Mouse (Mus musculus) CH12.LX (cell line): ENCODE data around the gene Pfn1. TPM values are rescaled to one million over a fixed set of nuclear protein-coding genes. Genes with fewer than 3 reads are reported as not detected.

Experiments
- DNase-seq: peaks from one replicate; pipeline ENCODE4 v3.0.0-alpha.2; 2013; ENCODE audit errors: extremely low read depth
- H3K27ac ChIP-seq: 2 replicates; pipeline ENCODE4 v1.5.1; 2012; ENCODE audit warnings: low read depth, mild to moderate bottlenecking, control low read depth, moderate library complexity; ENCODE audit not compliant: insufficient read depth
- H3K27me3 ChIP-seq: replicated peaks from 2 replicates; pipeline ENCODE3; 2012; ENCODE audit warnings: inconsistent platforms
- H3K36me3 ChIP-seq, 2 experiments: replicated peaks in 1 of 2; 2 replicates each; pipeline versions ENCODE3 to v1.6.1; 2012; ENCODE audit warnings: inconsistent platforms in 1 of 2, low read length in 1 of 2, mild to moderate bottlenecking in 1 of 2, mixed read lengths in 1 of 2, moderate library complexity in 1 of 2; ENCODE audit not compliant: control insufficient read depth in 1 of 2, insufficient read depth in 1 of 2
- H3K4me1 ChIP-seq, 2 experiments: 2 replicates each; pipeline ENCODE4 v1.6.1; 2012; ENCODE audit warnings: inconsistent platforms in 1 of 2, moderate library complexity in 1 of 2; ENCODE audit not compliant: insufficient read depth in 2 of 2, control insufficient read depth in 1 of 2
- H3K4me2 ChIP-seq: 2 replicates; pipeline ENCODE4 v1.6.1; 2012; ENCODE audit warnings: low read depth, mild to moderate bottlenecking, control low read depth; ENCODE audit not compliant: poor library complexity, insufficient read depth, severe bottlenecking
- H3K4me3 ChIP-seq, 3 experiments: fragments of 150-350 bp in 1 of 3; sonication (generic) in 1 of 3; replicated peaks in 1 of 3; 2 replicates each; pipeline versions ENCODE3 to v1.5.1; 2011 to 2012; ENCODE audit warnings: low read depth in 2 of 3, low read length in 2 of 3, mild to moderate bottlenecking in 2 of 3, moderate library complexity in 2 of 3, control low read depth in 1 of 3, improper control_type of control experiment in 1 of 3, inconsistent platforms in 1 of 3, mixed read lengths in 1 of 3; ENCODE audit not compliant: poor library complexity in 1 of 3
- H3K79me2 ChIP-seq: replicated peaks from 2 replicates; pipeline ENCODE4 v1.6.1; 2012; ENCODE audit warnings: mild to moderate bottlenecking, moderate library complexity; ENCODE audit not compliant: control insufficient read depth, poor library complexity, insufficient read depth, severe bottlenecking; ENCODE audit errors: extremely low read depth
- H3K9ac ChIP-seq: 2 replicates; pipeline ENCODE4 v1.6.1; 2012; ENCODE audit warnings: low read depth, mild to moderate bottlenecking, control low read depth, moderate library complexity; ENCODE audit not compliant: insufficient read depth
- H3K9me3 ChIP-seq: replicated peaks from 2 replicates; pipeline ENCODE3; 2012; ENCODE audit warnings: low read length, inconsistent platforms, mixed read lengths
- CHD1 ChIP-seq: IDR thresholded peaks from 2 replicates; pipeline ENCODE4 v1.6.1; 2012; ENCODE audit warnings: low read depth, low read length, improper control_type of control experiment, inconsistent platforms
- CHD2 ChIP-seq: IDR thresholded peaks from 2 replicates; pipeline ENCODE4 v1.6.1; 2011; ENCODE audit warnings: low read length, improper control_type of control experiment
- CTCF ChIP-seq, 2 experiments: IDR thresholded peaks in 1 of 2; conservative IDR thresholded peaks in 1 of 2; 2 replicates each; pipeline ENCODE4 v1.5.1; 2011 to 2012; ENCODE audit warnings: low read depth in 2 of 2, low read length in 2 of 2, improper control_type of control experiment in 1 of 2, inconsistent platforms in 1 of 2, mild to moderate bottlenecking in 1 of 2, moderate library complexity in 1 of 2
- E2F4 ChIP-seq: IDR thresholded peaks from 2 replicates; pipeline ENCODE4 v1.6.1; 2011; ENCODE audit warnings: low read depth, low read length, improper control_type of control experiment; ENCODE audit not compliant: insufficient replicate concordance
- ELF1 ChIP-seq: IDR thresholded peaks from 2 replicates; pipeline ENCODE4 v1.6.1; 2014; ENCODE audit warnings: low read depth, mild to moderate bottlenecking, inconsistent platforms, low read length, improper control_type of control experiment
- HCFC1 ChIP-seq: IDR thresholded peaks from 2 replicates; pipeline ENCODE4 v1.6.1; 2012; ENCODE audit warnings: low read depth, mild to moderate bottlenecking, inconsistent platforms, low read length, improper control_type of control experiment
- JUND ChIP-seq: conservative IDR thresholded peaks from 2 replicates; pipeline ENCODE4 v1.6.1; 2011; ENCODE audit warnings: low read depth, low read length, improper control_type of control experiment
- KAT2A ChIP-seq: IDR thresholded peaks from 2 replicates; pipeline ENCODE4 v1.6.1; 2012; ENCODE audit warnings: low read length, improper control_type of control experiment, inconsistent platforms; ENCODE audit not compliant: insufficient replicate concordance
- MAFK ChIP-seq: IDR thresholded peaks from 2 replicates; pipeline ENCODE4 v1.6.1; 2011; ENCODE audit warnings: low read length, improper control_type of control experiment; ENCODE audit not compliant: insufficient replicate concordance
- MAX ChIP-seq: IDR thresholded peaks from 2 replicates; pipeline ENCODE4 v1.6.1; 2011; ENCODE audit warnings: low read length, improper control_type of control experiment
- MEF2A ChIP-seq: IDR thresholded peaks from 2 replicates; pipeline ENCODE4 v1.6.1; 2014; ENCODE audit warnings: low read depth, mild to moderate bottlenecking, inconsistent platforms, low read length, improper control_type of control experiment, borderline replicate concordance
- MYC ChIP-seq: IDR thresholded peaks from 2 replicates; pipeline ENCODE4 v1.6.1; 2011; ENCODE audit warnings: low read depth, mild to moderate bottlenecking, improper control_type of control experiment, low read length
- PAX5 ChIP-seq: IDR thresholded peaks from 2 replicates; pipeline ENCODE4 v1.6.1; 2012; ENCODE audit warnings: low read length, inconsistent platforms, mixed read lengths
- POLR2A ChIP-seq: IDR thresholded peaks from 2 replicates; pipeline ENCODE4 v1.6.1; 2011; ENCODE audit warnings: low read depth, mild to moderate bottlenecking, improper control_type of control experiment, low read length
- SIN3A ChIP-seq: IDR thresholded peaks from 2 replicates; pipeline ENCODE4 v1.6.1; 2012; ENCODE audit warnings: low read length, improper control_type of control experiment, inconsistent platforms
- SMC3 ChIP-seq: IDR thresholded peaks from 2 replicates; pipeline ENCODE4 v1.6.1; 2011; ENCODE audit warnings: low read depth, low read length, improper control_type of control experiment
- TBP ChIP-seq: conservative IDR thresholded peaks from 2 replicates; pipeline ENCODE4 v1.6.1; 2011; ENCODE audit warnings: low read depth, low read length, improper control_type of control experiment
- ZKSCAN1 ChIP-seq: IDR thresholded peaks from 2 replicates; pipeline ENCODE4 v1.6.1; 2012; ENCODE audit warnings: low read depth, inconsistent platforms, low read length, improper control_type of control experiment, borderline replicate concordance
- ZNF384 ChIP-seq: IDR thresholded peaks from 2 replicates; pipeline ENCODE4 v1.6.1; 2012; ENCODE audit warnings: low read depth, low read length, improper control_type of control experiment, inconsistent platforms
- dilution Hi-C: fragments of 300-500 bp; cut with MboI; formaldehyde crosslinking; loops from 2 replicates; pipeline ENCODE4 v1.14.3; 2020; ENCODE audit warnings: low sequenced_read_pairs; ENCODE audit not compliant: extremely low pct_unique_long_range_greater_than_20kb, extremely low pct_ligation_motif_present
- in situ Hi-C: fragments of 300-500 bp; cut with MboI; formaldehyde crosslinking; loops from 3 replicates; pipeline ENCODE4 v1.14.3; 2019; ENCODE audit warnings: low sequenced_read_pairs, low pct_ligation_motif_present, low pct_unique_long_range_greater_than_20kb, mixed read lengths
- polyA plus RNA-seq: library from polyadenylated mRNA; unstranded; fragments of >175 nt; gene quantifications from 2 replicates; pipeline ENCODE4 v1.2.1, GENCODE M21; 2012; ENCODE audit warnings: low read depth; ENCODE audit not compliant: insufficient read length
- total RNA-seq, 2 experiments: library from RNA; depleted of rRNA; stranded (reverse); fragments of 300-350 nt in 1 of 2; fragments of >200 nt in 1 of 2; gene quantifications; 2 replicates each; pipeline ENCODE4 v1.2.3; 2012 to 2014

The Pfn1 gene
- total and polyA plus RNA-seq, 3 experiments: 844 to 2,624 (median 1,045) TPM

- dilution Hi-C loops: no loop called here
Measured at GRCm38 (mm10) chr11:70678576-70678975, 24.1 kb upstream of the Pfn1 start.

GRCm38 (mm10) chr11:70678092-70678491 is 23.6 kb upstream of the Pfn1 start:
- TF ChIP-seq MAFK: no peak
- no peak for TF ChIP-seq SMC3
- TF ChIP-seq JUND: no peak
- no peak for TF ChIP-seq MAX
- TF ChIP-seq MYC: no peak
- no peak for TF ChIP-seq CTCF (conservative IDR thresholded peaks at IDR 0.05 in 1 of 2, IDR thresholded peaks at IDR 0.05 in 1 of 2; ENCODE audit: low read depth in 2 of 2, low read length in 2 of 2)
- no peak for TF ChIP-seq E2F4
- TF ChIP-seq MEF2A: no peak
- TF ChIP-seq ZKSCAN1: no peak
- TF ChIP-seq POLR2A: no peak
- no peak for TF ChIP-seq TBP
- dilution Hi-C loops (no loop called here), in situ Hi-C loops (no loop called here)
- Histone ChIP-seq H3K36me3 (peaks cover 62 to 89% of the 10 kb centered on the region in 2 experiments), H3K4me2 (no peak overlapping the region), H3K9me3 (no peaks in the 10 kb centered on the region), H3K27ac (no peak overlapping the region), H3K4me3 (no peak overlapping the region), H3K9ac (no peak overlapping the region), H3K79me2 (no peaks in the 10 kb centered on the region), H3K27me3 (no peaks in the 10 kb centered on the region), H3K4me1 (peaks cover 0 to 42% of the 10 kb centered on the region in 2 experiments; a peak in 3 of 4 replicates)
- DNase-seq: no peak

More at GRCm38 (mm10) chr11:70678576-70678975, 24.1 kb upstream of the Pfn1 start:
- TF ChIP-seq MAX (no peak), E2F4 (no peak), MEF2A (no peak), PAX5 (no peak), HCFC1 (no peak), SIN3A (no peak), ZNF384 (no peak), ELF1 (no peak), KAT2A (no peak), CHD2 (no peak), CHD1 (no peak)
- DNase-seq: no peak
- Histone ChIP-seq H3K79me2 (no peaks in the 10 kb centered on the region), H3K4me1 (peaks cover 0 to 47% of the 10 kb centered on the region in 2 experiments), H3K9me3 (no peaks in the 10 kb centered on the region), H3K36me3 (peaks cover 64 to 92% of the 10 kb centered on the region in 2 experiments), H3K4me3 (no peak overlapping the region), H3K4me2 (no peak overlapping the region), H3K27ac (no peak overlapping the region), H3K9ac (no peak overlapping the region), H3K27me3 (no peaks in the 10 kb centered on the region)
- in situ Hi-C loops: no loop called here
